Mouse (Mus musculus) C2C12 (cell line): ENCODE results near the gene Mocs3.

Source experiments
- CEBPB ChIP-seq: IDR thresholded peaks from one replicate; pipeline ENCODE4 v1.6.1; 2011; ENCODE audit warnings: low read depth, mild to moderate bottlenecking, control low read depth, moderate library complexity
- CTCF ChIP-seq: IDR thresholded peaks from one replicate; pipeline ENCODE4 v1.5.1; 2011; ENCODE audit not compliant: control insufficient read depth, insufficient read depth, insufficient read length
- MAX ChIP-seq: IDR thresholded peaks from one replicate; pipeline ENCODE4 v1.6.1; 2011; ENCODE audit warnings: mild to moderate bottlenecking, control low read depth
- MYOG ChIP-seq: IDR thresholded peaks from one replicate; pipeline ENCODE4 v1.6.1; 2011; ENCODE audit not compliant: control insufficient read depth, insufficient read length; ENCODE audit errors: extremely low read depth

DNA sequence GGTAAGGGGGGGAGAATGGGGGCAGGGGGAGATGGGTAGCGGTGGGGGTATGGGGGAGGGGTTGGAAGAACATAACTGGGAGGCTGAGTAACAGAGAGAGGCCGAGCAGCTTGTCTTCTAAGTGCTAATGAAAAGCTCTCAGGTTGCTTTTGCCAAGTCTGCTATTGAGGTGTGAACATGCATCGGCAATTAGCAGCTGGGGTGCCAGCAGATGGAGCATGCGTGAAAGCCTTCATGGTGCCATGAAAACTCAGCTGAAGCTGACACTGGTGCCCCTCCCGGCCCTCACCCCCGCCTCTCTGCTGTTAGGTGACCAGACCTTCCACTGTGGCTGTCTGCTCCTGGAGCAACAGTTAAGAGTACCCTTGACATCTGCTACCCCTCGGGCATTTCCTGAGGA, 23.4 kb downstream of the Mocs3 start:
- TF ChIP-seq CEBPB (no peak), MAX (no peak), CTCF (no peak), MYOG (no peak)
